Mouse (Mus musculus): ENCODE measurements around the gene Vmn1r50. TPM values are rescaled to one million over a fixed set of nuclear protein-coding genes. Genes with fewer than 3 reads are reported as not detected.
"Not testable (repeated sequence)": the region's sequence is repeated elsewhere in the genome, so short reads cannot be mapped to it uniquely, and the experiment has no call there.

Vmn1r50 gene
- not detected for total RNA-seq (2021)
- long read RNA-seq, experiment 1, result 0 reads
- long read RNA-seq, experiment 2, result 0 reads

DNA sequence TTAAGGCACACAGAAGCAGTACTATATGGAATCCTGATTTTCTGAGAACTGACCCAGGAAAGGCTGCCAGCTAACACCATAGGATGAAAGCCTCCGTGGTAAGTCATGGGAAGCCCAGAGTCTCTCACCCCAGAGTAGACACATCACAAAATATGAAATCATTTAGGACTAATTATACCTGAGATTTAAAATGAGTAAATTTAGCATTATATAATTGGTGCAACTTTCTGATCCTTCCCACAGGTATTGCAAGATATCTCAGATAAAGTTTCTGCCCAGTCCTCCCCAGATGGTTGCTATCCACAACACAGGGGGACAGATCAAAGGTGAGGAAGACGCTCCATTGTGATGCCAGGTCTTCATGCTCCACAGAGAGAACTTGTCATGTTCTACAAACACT lies at the start of gene Vmn1r50:
Vmn1r50 (plus strand) TSS at position 301 of the 400 bp plus-strand sequence.
- DNase-seq (ENCODE audit: low spot score), result no peak

DNA sequence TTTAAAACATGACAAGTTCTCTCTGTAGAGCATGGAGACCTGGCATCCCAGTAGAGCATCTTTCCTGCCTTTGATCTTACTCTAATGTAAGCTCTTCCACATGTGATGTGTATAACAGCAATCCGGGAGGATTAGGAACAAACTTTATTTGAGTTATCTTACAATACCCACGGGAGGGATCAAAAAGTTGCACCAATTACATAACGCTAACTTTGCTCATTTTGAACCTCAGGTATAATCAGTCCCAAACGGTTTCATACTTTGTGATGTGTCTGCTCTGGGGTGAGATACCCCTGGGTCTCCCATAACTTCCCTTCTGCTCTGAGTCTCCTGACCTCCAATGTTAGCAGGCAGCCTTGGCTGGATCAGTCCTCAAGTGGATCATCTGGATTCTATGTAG lies 22.8 kb upstream of the Vmn1r50 start, which contains the start of gene Vmn1r49:
Vmn1r49 (minus strand) TSS at position 101 of the 400 bp plus-strand sequence.
- DNase-seq (ENCODE audit: low spot score), result no peak

- no peak for DNase-seq (ENCODE audit: low spot score)
These were observed 664 bp upstream of the Vmn1r50 start for GRCm38 (mm10) chr6:90100566-90100965.

DNA sequence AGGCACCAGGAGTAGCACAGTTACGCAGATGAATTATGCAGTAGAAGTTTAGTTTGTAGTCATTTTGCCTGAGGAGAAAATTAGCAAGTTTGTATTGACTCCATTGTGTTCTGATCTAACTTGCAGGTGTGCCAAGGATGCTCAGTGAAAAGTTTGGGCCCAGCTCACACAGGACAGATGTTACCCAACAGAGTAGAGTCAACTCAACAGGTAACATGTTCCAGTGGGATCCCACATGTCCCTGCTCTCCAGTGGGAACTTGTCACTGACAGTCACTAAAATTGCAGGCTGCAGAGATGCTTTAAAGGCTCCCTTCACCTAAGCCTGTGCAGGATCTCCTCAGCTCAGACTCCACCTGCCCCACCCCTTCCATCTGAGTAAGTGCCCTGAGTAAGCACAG lies 21.1 kb downstream of the Vmn1r50 start, which contains the start of gene Vmn1r51:
Vmn1r51 (plus strand) TSS at position 301 of the 400 bp plus-strand sequence.
- DNase-seq (ENCODE audit: low spot score), result not testable (repeated sequence)

Other genes starting within 250 kb of the Vmn1r50 start
- gene Vmn1r42, start 225.0 kb upstream of the Vmn1r50 start, total RNA-seq (2021), result not detected
- not detected for gene Vmn1r43, start 225.0 kb upstream of the Vmn1r50 start, total RNA-seq (2021)
- gene Vmn1r44, start 217.8 kb upstream of the Vmn1r50 start, total RNA-seq (2021), result not detected
- not detected for gene Vmn1r45, start 160.8 kb upstream of the Vmn1r50 start, total RNA-seq (2021)
- not detected for gene Vmn1r46, start 132.1 kb upstream of the Vmn1r50 start, total RNA-seq (2021)
- not detected for gene Vmn1r47, start 85.3 kb upstream of the Vmn1r50 start, total RNA-seq (2021)
- gene Vmn1r48, start 64.6 kb upstream of the Vmn1r50 start, total RNA-seq (2021), result not detected
- gene Vmn1r49, start 22.9 kb upstream of the Vmn1r50 start, total RNA-seq (2021), result not detected
- not detected for gene Vmn1r51, start 21.2 kb downstream of the Vmn1r50 start, total RNA-seq (2021)
- gene Vmn1r52, start 73.4 kb downstream of the Vmn1r50 start, total RNA-seq (2021), result not detected
- not detected for gene V1ra8, start 101.4 kb downstream of the Vmn1r50 start, total RNA-seq (2021)
- not detected for gene Vmn1r53, start 123.0 kb downstream of the Vmn1r50 start, total RNA-seq (2021)
- not detected for gene Vmn1r54, start 144.9 kb downstream of the Vmn1r50 start, total RNA-seq (2021)
- not detected for gene BC048671, start 199.8 kb downstream of the Vmn1r50 start, total RNA-seq (2021)
- not detected for gene Chst13, start 223.8 kb downstream of the Vmn1r50 start, total RNA-seq (2021)
- gene Uroc1, start 231.9 kb downstream of the Vmn1r50 start, total RNA-seq (2021), result under 1 TPM in 1 of 2 experiments, not detected in 1; 0.12 TPM